Mouse (Mus musculus): ENCODE results near the gene Dvl2.

Dvl2 gene

GRCm38 (mm10) chr11:70028401-70029129 is 28.2 kb downstream of the Dvl2 start:
- peak; percentile 55 for DNase-seq (ENCODE audit: low read depth, low spot score)

GRCm38 (mm10) chr11:70029130-70029801 is 28.9 kb downstream of the Dvl2 start:
- peak; percentile 95 for DNase-seq (ENCODE audit: low read depth, low spot score)

DNA sequence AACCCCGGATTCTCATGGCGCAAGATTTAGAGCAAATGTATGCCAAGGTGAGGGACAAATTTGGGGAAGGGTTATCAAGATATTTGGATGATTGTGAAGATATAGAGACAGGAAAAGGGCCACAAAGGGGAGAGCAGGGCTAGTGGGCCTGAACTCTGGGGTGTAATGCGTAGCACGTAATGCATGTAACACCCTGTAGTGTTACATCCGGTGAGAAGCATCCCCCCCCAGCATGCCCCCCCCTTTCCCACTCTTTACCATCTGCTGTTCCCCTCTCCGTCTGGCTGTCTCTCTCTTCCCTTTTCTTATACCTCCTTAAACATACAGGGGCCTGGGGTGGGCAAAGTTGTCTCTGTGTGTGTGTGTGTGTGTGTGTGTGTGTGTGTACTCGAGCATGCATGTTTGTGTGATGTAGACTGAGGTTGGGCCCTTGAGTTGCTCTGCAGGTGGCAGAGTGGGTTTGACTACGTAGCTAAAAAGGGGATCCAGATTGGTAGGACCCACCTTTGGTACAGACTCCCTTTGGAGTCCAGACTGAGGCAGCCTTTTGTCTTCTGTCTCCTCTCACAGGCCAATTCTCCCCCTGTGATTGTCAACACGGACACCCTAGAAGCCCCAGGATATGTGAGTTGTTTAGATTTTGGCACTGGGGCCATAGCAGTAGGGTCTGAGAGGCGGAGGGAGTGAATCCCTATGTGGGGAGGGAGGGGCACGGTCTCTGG is 29.6 kb downstream of the Dvl2 start:
- peak; percentile 58 for DNase-seq (ENCODE audit: low read depth, low spot score)

GRCm38 (mm10) chr11:70030651-70031320 is 30.4 kb downstream of the Dvl2 start:
- no peak for DNase-seq (ENCODE audit: low read depth, low spot score)

- DNase-seq (ENCODE audit: low read depth, low spot score), result no peak
Measured at GRCm38 (mm10) chr11:70031321-70031670, 30.9 kb downstream of the Dvl2 start.

GRCm38 (mm10) chr11:70038174-70038573 is 37.8 kb downstream of the Dvl2 start:
- no peak for DNase-seq (ENCODE audit: low read depth, low spot score)

DNA sequence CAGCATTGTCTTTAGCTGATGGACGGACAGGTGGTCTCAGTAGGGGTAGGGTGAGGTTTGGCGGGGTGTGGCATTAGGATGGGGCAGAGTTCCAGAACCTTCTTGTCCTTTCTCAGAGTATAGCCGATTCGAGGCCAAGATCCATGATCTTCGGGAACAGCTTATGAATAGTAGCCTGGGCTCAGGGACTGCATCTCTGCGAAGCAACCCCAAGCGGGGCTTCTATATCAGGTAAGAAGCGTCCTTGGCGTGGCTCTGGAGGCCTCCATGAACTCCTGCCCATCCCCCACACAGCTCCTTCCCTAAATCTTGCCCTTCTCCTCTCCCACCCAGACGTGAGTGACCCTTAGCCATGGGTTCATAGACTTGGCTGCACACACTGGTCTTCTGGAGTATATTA is 39.2 kb downstream of the Dvl2 start:
- no peak for DNase-seq (ENCODE audit: low read depth, low spot score)

GRCm38 (mm10) chr11:70040184-70040583 is 39.8 kb downstream of the Dvl2 start:
- peak; percentile 58 for DNase-seq (ENCODE audit: low read depth, low spot score)

GRCm38 (mm10) chr11:70042309-70043085 is 42.1 kb downstream of the Dvl2 start:
- DNase-seq (ENCODE audit: low read depth, low spot score), result no peak

- DNase-seq (ENCODE audit: low read depth, low spot score), result no peak
Measured at GRCm38 (mm10) chr11:70043665-70044064, 43.3 kb downstream of the Dvl2 start.

DNA sequence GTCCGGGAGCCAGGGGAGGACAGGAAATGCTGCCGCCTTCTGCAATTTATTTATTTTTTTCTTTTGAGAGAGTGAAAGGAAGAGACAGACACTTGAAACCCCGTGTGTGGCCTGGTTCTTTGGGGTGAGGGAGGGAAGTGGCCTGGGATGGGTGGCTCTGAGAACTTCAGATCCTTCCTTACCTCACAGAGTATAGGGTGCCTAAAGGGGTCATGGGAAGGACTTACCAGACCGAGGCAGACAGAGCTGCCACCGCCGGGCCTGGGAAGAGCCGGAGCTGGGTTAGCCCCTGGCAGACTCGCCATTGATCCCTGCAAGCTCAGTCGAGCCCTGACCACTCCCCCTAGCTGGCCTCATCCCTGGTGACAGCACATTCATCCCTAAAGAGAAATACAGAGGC is 45.0 kb downstream of the Dvl2 start:
- DNase-seq (ENCODE audit: low read depth, low spot score), result no peak

DNA sequence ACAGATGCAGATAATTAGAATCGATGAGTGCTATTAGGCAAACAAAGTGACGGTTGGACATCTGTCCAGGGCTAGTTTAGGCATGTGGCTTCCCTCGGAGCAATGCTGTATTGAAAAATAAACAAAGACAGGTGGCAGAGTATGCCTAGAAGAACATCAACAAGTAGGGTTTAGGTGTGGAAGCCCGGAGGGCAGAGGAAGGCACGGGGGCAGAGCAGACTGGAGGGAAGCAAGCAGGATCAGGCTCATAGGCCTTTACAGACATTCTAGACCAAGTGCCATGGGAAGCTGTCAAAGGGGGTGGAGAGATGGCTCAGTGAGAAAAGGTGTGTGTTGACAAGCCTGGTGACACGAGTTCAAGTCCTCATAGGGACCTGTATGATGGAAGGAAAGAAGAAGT is 49.0 kb downstream of the Dvl2 start:
- DNase-seq (ENCODE audit: low read depth, low spot score), result no peak

- DNase-seq (ENCODE audit: low read depth, low spot score), result peak; percentile 40
Measured at GRCm38 (mm10) chr11:70049816-70050215, 49.4 kb downstream of the Dvl2 start.

- peak; percentile 65 for DNase-seq (ENCODE audit: low read depth, low spot score)
Measured at GRCm38 (mm10) chr11:70053156-70053555, 52.8 kb downstream of the Dvl2 start.

GRCm38 (mm10) chr11:70053898-70054570 is 53.6 kb downstream of the Dvl2 start, which contains the start of gene Asgr1:
Asgr1 (plus strand) TSS chr11:70054085.
- no peak for DNase-seq (ENCODE audit: low read depth, low spot score)

DNA sequence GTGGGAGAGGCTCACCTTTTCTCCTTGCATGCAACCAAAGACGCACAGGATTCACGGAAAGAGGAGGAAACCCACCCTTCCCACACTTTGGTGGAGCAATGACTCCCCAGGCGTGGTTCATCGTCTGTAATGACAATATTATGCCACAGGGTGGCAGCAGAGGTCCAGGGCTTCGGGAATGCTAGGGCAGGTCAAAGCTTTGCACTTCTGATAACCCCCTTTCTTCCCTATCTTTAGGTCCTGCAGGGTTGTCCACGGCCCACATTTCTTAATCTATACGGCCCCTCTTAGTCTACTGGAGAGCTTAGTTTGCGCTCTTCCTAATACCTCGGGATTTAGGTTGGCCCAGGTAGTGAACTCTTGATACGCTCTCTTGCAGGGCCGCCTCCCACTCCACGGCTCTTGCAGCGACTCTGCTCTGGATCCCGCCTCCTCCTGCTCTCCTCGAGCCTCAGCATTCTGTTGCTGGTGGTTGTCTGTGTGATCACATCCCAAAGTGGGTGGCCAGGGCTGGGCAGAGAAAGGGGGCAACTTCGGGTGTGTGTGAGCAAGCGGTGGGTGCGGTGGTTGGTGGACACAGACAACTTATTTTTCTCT is 55.3 kb downstream of the Dvl2 start:
- DNase-seq (ENCODE audit: low read depth, low spot score), result peak; percentile 49

- no peak for DNase-seq (ENCODE audit: low read depth, low spot score)
Measured at GRCm38 (mm10) chr11:70057805-70058204, 57.4 kb downstream of the Dvl2 start.

GRCm38 (mm10) chr11:70059930-70060329 is 59.5 kb downstream of the Dvl2 start:
- no peak for DNase-seq (ENCODE audit: low read depth, low spot score)

All from brain, adult 2 months (tissue).